Mouse (Mus musculus) erythroblast, embryonic 14.5 days (primary cell): ENCODE results near the gene Zfp512b.

Experiments
- GATA1 ChIP-seq: IDR thresholded peaks from 2 replicates; pipeline ENCODE4 v1.6.1; 2012; ENCODE audit warnings: low read length, inconsistent platforms, mixed read lengths
- TAL1 ChIP-seq: IDR thresholded peaks from 3 replicates; pipeline ENCODE4 v1.6.1; 2012; ENCODE audit warnings: low read length, inconsistent platforms, mixed read lengths

GRCm38 (mm10) chr2:181600828-181601750, 8.5 kb upstream of the Zfp512b start:
- TF ChIP-seq TAL1: no peak
- no peak for TF ChIP-seq GATA1
